Mouse (Mus musculus): ENCODE data around the gene Dock4. TPM values are rescaled to one million over a fixed set of nuclear protein-coding genes. Genes with fewer than 3 reads are reported as not detected.
A peak's percentile ranks its signal among the peaks of the same experiment; 100 is the strongest.

Dock4 gene
- polyA plus RNA-seq, 1 experiment from 2014 or later, result 8.5 TPM

DNA sequence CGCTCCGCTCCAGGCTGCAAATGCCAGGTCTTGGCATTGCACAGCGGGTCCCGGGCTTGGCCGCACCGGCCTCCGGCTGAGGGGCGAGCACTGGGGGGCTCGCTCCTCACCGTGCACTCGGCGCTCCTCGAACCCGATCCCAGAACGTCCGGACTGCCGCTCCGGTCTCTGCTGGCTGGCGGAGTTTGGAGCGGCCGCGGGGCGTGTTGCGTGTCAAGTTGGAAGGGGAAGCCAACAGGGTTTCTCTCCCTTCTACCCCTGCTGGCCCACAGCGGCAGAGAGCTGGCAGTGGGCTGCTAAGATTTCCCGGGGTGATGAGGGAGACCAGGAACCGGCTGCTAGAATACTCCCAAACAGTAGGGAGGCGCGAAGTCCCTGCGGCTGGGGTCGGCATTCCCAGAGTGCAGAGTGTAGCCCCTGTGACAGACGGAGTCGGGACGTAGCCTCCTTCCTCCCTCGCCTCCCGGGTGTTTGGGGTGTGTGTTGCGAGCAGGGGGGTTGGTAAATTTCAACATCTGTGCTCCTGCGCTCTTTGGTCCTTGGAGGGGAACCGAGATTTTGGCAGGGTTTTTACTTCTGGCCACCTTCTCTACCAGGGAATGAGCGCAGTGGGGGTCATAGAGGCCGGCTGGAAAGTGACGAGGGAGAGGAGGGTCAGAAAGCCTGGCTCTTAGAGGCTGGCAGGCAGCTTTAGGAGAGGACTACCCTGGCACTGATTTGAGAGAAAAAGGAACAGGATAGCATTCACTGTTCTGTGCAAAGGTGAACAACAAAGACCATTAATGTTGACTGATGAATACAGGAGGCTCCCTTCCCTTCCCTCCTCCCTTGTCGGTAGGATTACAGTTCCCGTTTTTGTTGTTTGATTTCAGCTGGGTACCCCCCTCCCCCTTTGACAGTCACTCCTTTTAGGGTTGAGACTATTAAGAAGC is 964 bp downstream of the Dock4 start:
- no peaks in the 10 kb centered on the region for H3K27me3 ChIP-seq (ENCODE audit: control insufficient read depth, insufficient read depth, low read length)
- H3K4me3 ChIP-seq (ENCODE audit: control insufficient read depth in 1 of 2, insufficient read depth in 1 of 2, low read depth in 1 of 2, low read length in 2 of 2), result peak overlapping the region; percentile 67 to 84
- H3K27ac ChIP-seq (replicated peaks in 1 of 2; ENCODE audit: control insufficient read depth in 1 of 2, insufficient read depth in 1 of 2, low read depth in 2 of 2, low read length in 2 of 2), result peak overlapping the region; percentile 38 to 83
- peak; percentile 0; the same call in 1 of the 2 replicates for ATAC-seq (ENCODE audit: insufficient number of reproducible peaks, insufficient read depth, low FRiP score, low read depth)
- H3K4me1 ChIP-seq (ENCODE audit: control insufficient read depth in 2 of 2, insufficient read depth in 2 of 2, low read length in 2 of 2), result peaks cover 9 to 22% of the 10 kb centered on the region in 2 experiments
- under 1% methylated on average over 44 of the region's 44 CpGs for WGBS
- no peaks in the 10 kb centered on the region for H3K36me3 ChIP-seq (ENCODE audit: control insufficient read depth, insufficient read depth, low read length)
- H3K9ac ChIP-seq (ENCODE audit: low read length), result peak overlapping the region; percentile 87
- H3K9me3 ChIP-seq (ENCODE audit: control insufficient read depth, low read length), result no peaks in the 10 kb centered on the region
- peak overlapping the region; percentile 96 for H3K4me2 ChIP-seq (ENCODE audit: low read length)

DNA sequence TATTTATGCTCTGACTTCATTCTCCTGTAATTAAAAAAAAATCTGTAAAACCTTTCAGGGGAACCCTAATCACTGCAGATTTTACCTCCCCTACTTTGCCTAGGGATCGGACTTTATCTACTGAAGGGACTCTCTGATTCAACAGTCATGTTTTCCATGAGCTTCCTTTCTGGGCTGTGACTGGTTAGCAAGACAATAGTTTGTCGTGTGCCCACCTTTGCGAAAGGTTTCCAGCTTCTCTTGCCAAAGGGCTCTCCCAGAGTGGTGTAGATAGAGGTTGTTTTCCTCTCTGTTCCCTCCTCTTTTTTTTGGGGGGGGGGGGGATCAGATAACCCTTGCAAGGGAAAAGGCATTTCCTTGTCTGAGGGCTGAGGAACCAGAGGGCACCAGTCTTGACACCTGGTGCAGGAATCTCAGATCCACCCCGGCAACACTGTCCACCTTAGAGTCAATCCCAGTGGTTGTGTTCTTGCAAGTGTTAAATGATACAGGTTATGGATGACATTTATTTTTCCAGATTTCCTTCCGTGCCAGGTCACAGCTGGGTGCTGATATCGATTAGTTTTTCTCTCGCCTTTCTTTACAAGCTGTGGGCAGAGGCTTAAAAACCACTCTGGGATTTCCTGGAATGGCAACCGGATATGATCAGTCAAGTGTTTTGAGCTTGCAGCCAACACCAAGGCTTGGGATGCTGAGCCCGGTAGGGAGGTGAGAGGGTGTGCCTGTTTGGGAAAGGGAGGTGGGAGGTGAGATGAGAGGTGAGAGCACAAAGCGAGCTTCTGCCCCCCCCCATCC is 2.0 kb downstream of the Dock4 start:
- peak overlapping the region; percentile 87 for H3K9ac ChIP-seq (ENCODE audit: low read length)
- peak overlapping the region; percentile 96 for H3K4me2 ChIP-seq (ENCODE audit: low read length)
- ATAC-seq (ENCODE audit: insufficient number of reproducible peaks, insufficient read depth, low FRiP score, low read depth), result no peak

DNA sequence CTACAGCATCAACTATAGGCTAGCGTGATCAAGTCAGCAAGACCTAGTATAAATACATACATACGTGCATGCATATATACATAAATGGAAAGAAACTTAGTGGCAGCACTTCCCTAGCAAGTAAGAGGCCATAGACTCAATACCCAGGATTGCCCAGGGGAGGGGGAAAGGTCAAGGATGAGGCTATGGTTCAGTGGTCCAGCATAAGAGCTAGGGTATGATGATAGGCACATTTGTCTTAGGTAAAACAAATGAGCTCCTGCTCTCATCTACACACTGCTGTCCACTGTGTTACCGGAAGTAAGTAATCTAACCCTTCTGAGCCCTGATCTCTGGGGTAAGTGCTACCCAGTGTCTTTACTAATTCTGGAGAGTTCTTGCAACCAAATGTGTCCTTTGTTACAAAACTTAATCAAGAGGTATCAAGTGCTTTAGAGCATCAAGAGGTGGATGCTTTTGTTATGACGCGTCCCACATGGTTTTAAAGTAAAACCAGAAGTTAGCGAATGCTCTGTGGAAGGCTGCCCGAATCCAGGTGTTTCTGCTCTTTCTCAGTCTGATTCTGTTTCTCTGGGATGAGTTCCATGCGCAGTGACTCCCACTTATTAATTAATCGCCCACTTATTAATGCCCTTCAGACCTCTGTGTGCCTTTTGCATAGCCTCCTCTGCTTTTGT is 3.5 kb downstream of the Dock4 start:
- H3K4me2 ChIP-seq (ENCODE audit: low read length), result no peak overlapping the region
- peaks cover 7 to 15% of the 10 kb centered on the region in 2 experiments for H3K4me1 ChIP-seq (ENCODE audit: control insufficient read depth in 2 of 2, insufficient read depth in 2 of 2, low read length in 2 of 2)
- H3K9me3 ChIP-seq (ENCODE audit: control insufficient read depth, low read length), result no peaks in the 10 kb centered on the region
- no peak for ATAC-seq (ENCODE audit: insufficient number of reproducible peaks, insufficient read depth, low FRiP score, low read depth)
- H3K27ac ChIP-seq (replicated peaks in 1 of 2; ENCODE audit: control insufficient read depth in 1 of 2, insufficient read depth in 1 of 2, low read depth in 2 of 2, low read length in 2 of 2), result no peak overlapping the region
- no peaks in the 10 kb centered on the region for H3K27me3 ChIP-seq (ENCODE audit: control insufficient read depth, insufficient read depth, low read length)
- no peak overlapping the region for H3K9ac ChIP-seq (ENCODE audit: low read length)
- WGBS, result 84% methylated on average over 9 of the region's 9 CpGs
- H3K36me3 ChIP-seq (ENCODE audit: control insufficient read depth, insufficient read depth, low read length), result no peaks in the 10 kb centered on the region
- H3K4me3 ChIP-seq (ENCODE audit: control insufficient read depth in 1 of 2, insufficient read depth in 1 of 2, low read depth in 1 of 2, low read length in 2 of 2), result no peak overlapping the region

More for the DNA sequence above, 2.0 kb downstream of the Dock4 start:
- Histone ChIP-seq H3K36me3 (ENCODE audit: control insufficient read depth, insufficient read depth, low read length) (no peaks in the 10 kb centered on the region), H3K4me1 (ENCODE audit: control insufficient read depth in 2 of 2, insufficient read depth in 2 of 2, low read length in 2 of 2) (peaks cover 7 to 15% of the 10 kb centered on the region in 2 experiments), H3K4me3 (ENCODE audit: control insufficient read depth in 1 of 2, insufficient read depth in 1 of 2, low read depth in 1 of 2, low read length in 2 of 2) (peak overlapping the region; percentile 67 to 84; a peak in 3 of 4 replicates), H3K9me3 (ENCODE audit: control insufficient read depth, low read length) (no peaks in the 10 kb centered on the region), H3K27ac (replicated peaks in 1 of 2; ENCODE audit: control insufficient read depth in 1 of 2, insufficient read depth in 1 of 2, low read depth in 2 of 2, low read length in 2 of 2) (0 out of 4 replicates have a peak overlapping the region, but pooled peaks of 1 of the 2 experiments have one; percentile 83), H3K27me3 (ENCODE audit: control insufficient read depth, insufficient read depth, low read length) (no peaks in the 10 kb centered on the region)
- WGBS, result 14% methylated on average over 10 of the region's 10 CpGs

DNA sequence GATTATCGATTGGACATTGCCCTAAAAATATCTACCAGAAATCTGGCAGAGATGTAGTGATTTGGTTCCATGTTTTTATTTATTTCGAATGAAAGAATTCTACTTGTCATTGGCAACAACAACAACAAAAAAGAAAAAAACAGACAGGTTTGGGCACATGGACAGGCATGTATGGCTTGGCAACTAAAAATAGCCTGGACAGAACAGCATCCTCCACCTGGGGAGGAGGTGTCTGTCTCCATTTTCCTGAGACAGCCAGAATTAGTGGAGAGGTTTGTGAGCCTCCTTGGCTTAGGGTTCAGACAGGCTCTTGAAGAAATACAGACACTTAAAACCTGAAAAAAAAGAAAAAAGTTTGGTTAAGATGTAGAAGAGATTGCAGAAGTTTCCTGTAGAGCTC is 10.8 kb downstream of the Dock4 start:
- Histone ChIP-seq H3K4me1 (ENCODE audit: control insufficient read depth in 2 of 2, insufficient read depth in 2 of 2, low read length in 2 of 2) (no peaks in the 10 kb centered on the region; a peak in 1 of 4 replicates), H3K4me2 (ENCODE audit: low read length) (no peak overlapping the region), H3K36me3 (ENCODE audit: control insufficient read depth, insufficient read depth, low read length) (no peaks in the 10 kb centered on the region), H3K27me3 (ENCODE audit: control insufficient read depth, insufficient read depth, low read length) (no peaks in the 10 kb centered on the region), H3K4me3 (ENCODE audit: control insufficient read depth in 1 of 2, insufficient read depth in 1 of 2, low read depth in 1 of 2, low read length in 2 of 2) (no peak overlapping the region), H3K9me3 (ENCODE audit: control insufficient read depth, low read length) (no peaks in the 10 kb centered on the region), H3K27ac (replicated peaks in 1 of 2; ENCODE audit: control insufficient read depth in 1 of 2, insufficient read depth in 1 of 2, low read depth in 2 of 2, low read length in 2 of 2) (no peak overlapping the region), H3K9ac (ENCODE audit: low read length) (no peak overlapping the region)
- 79% methylated on average over 2 of the region's 2 CpGs for WGBS
- no peak for ATAC-seq (ENCODE audit: insufficient number of reproducible peaks, insufficient read depth, low FRiP score, low read depth)

DNA sequence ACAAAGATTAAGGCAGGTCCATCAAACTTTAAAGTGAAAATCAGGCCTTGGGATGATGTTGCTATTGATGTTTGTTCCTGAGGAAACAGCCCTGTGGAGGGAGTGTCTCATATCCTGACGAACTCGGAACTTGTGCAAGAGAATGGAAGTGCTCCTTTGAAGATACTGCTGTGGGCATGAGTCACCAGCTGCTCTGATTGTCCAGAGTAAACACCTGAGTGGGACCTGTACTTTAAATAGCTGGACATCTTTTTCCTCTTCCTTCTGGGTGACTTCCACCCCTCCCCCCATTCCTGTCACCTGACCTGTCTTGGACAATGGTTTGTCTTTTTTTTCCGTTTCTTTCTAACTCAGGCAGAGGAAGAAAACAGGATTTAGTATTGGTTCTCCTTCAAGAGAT is 13.2 kb downstream of the Dock4 start:
- Histone ChIP-seq H3K36me3 (ENCODE audit: control insufficient read depth, insufficient read depth, low read length) (no peaks in the 10 kb centered on the region), H3K4me2 (ENCODE audit: low read length) (no peak overlapping the region), H3K4me1 (ENCODE audit: control insufficient read depth in 2 of 2, insufficient read depth in 2 of 2, low read length in 2 of 2) (peaks cover 0 to 3% of the 10 kb centered on the region in 2 experiments; a peak in 1 of 4 replicates), H3K9ac (ENCODE audit: low read length) (no peak overlapping the region), H3K27ac (replicated peaks in 1 of 2; ENCODE audit: control insufficient read depth in 1 of 2, insufficient read depth in 1 of 2, low read depth in 2 of 2, low read length in 2 of 2) (peak overlapping the region in 1 of 2 experiments; percentile 73; a peak in 1 of 4 replicates), H3K27me3 (ENCODE audit: control insufficient read depth, insufficient read depth, low read length) (no peaks in the 10 kb centered on the region), H3K4me3 (ENCODE audit: control insufficient read depth in 1 of 2, insufficient read depth in 1 of 2, low read depth in 1 of 2, low read length in 2 of 2) (no peak overlapping the region), H3K9me3 (ENCODE audit: control insufficient read depth, low read length) (no peaks in the 10 kb centered on the region)
- WGBS, result 55% methylated on average over 3 of the region's 3 CpGs
- peak; percentile 26; the same call in 1 of the 2 replicates for ATAC-seq (ENCODE audit: insufficient number of reproducible peaks, insufficient read depth, low FRiP score, low read depth)

DNA sequence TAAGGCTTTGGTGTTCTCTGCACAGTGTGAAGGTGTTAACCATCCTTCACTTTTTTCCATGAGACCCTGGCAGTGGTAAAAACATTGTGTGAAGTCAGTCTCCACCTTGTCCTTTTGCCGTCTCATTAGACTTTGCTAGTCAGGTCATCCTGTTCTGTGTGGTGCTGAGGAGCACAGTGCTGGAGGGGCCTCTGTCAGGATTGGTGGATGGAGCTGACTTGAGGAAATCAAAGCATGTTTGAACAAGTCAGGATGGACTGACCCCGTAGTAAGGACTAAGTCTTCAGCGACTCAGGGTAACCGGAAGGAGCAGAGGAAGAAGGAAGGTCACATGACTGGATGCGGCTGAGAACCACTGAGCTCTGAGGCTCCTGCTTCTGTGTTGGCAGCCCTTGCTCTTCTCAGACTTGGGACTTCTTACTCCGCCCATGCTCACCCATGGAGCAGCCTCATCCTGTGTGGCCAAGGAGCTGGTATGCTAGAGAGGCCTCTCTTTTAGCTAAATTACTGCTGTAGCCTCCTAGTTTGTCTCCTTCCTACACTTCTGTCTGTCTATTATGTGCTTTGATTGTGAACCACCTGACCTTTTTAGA is 14.0 kb downstream of the Dock4 start:
- no peaks in the 10 kb centered on the region for H3K9me3 ChIP-seq (ENCODE audit: control insufficient read depth, low read length)
- ATAC-seq (ENCODE audit: insufficient number of reproducible peaks, insufficient read depth, low FRiP score, low read depth), result no peak
- no peaks in the 10 kb centered on the region for H3K27me3 ChIP-seq (ENCODE audit: control insufficient read depth, insufficient read depth, low read length)
- peaks cover 7 to 11% of the 10 kb centered on the region in 2 experiments for H3K4me1 ChIP-seq (ENCODE audit: control insufficient read depth in 2 of 2, insufficient read depth in 2 of 2, low read length in 2 of 2)
- WGBS, result 79% methylated on average over 6 of the region's 6 CpGs
- H3K27ac ChIP-seq (replicated peaks in 1 of 2; ENCODE audit: control insufficient read depth in 1 of 2, insufficient read depth in 1 of 2, low read depth in 2 of 2, low read length in 2 of 2), result peak overlapping the region; percentile 52 to 73
- no peak overlapping the region for H3K4me3 ChIP-seq (ENCODE audit: control insufficient read depth in 1 of 2, insufficient read depth in 1 of 2, low read depth in 1 of 2, low read length in 2 of 2)
- H3K36me3 ChIP-seq (ENCODE audit: control insufficient read depth, insufficient read depth, low read length), result no peaks in the 10 kb centered on the region
- H3K4me2 ChIP-seq (ENCODE audit: low read length), result no peak overlapping the region
- no peak overlapping the region for H3K9ac ChIP-seq (ENCODE audit: low read length)
